Mouse (Mus musculus): ENCODE data around the gene 1700122O11Rik.

Gene 1700122O11Rik

GRCm38 (mm10) chr17:48028250-48028649 is 9.8 kb downstream of the 1700122O11Rik start:
- DNase-seq (ENCODE audit: low spot score): no peak

- no peak for DNase-seq (ENCODE audit: low spot score)
Measured at GRCm38 (mm10) chr17:48027677-48028076, 10.4 kb downstream of the 1700122O11Rik start.

GRCm38 (mm10) chr17:48027019-48027418 is 11.1 kb downstream of the 1700122O11Rik start:
- DNase-seq (ENCODE audit: low spot score): no peak

GRCm38 (mm10) chr17:48024045-48024444 is 14.0 kb downstream of the 1700122O11Rik start:
- DNase-seq (ENCODE audit: low spot score): no peak

GRCm38 (mm10) chr17:48019585-48019984 is 18.5 kb downstream of the 1700122O11Rik start:
- no peak for DNase-seq (ENCODE audit: low spot score)

- DNase-seq (ENCODE audit: low spot score): no peak
Measured at GRCm38 (mm10) chr17:48016566-48016965, 21.5 kb downstream of the 1700122O11Rik start.

GRCm38 (mm10) chr17:48012561-48012960 is 25.5 kb downstream of the 1700122O11Rik start:
- DNase-seq (ENCODE audit: low spot score): no peak

- DNase-seq (ENCODE audit: low spot score): no peak
Measured at GRCm38 (mm10) chr17:48011105-48011504, 27.0 kb downstream of the 1700122O11Rik start.

GRCm38 (mm10) chr17:48010283-48010682 is 27.8 kb downstream of the 1700122O11Rik start:
- DNase-seq (ENCODE audit: low spot score): no peak

- DNase-seq (ENCODE audit: low spot score): no peak
Measured at GRCm38 (mm10) chr17:48005816-48006215, 32.3 kb downstream of the 1700122O11Rik start.

GRCm38 (mm10) chr17:48005091-48005490 is 33.0 kb downstream of the 1700122O11Rik start:
- no peak for DNase-seq (ENCODE audit: low spot score)

- no peak for DNase-seq (ENCODE audit: low spot score)
Measured at GRCm38 (mm10) chr17:48004619-48005018, 33.5 kb downstream of the 1700122O11Rik start.

GRCm38 (mm10) chr17:48002486-48002885 is 35.6 kb downstream of the 1700122O11Rik start:
- DNase-seq (ENCODE audit: low spot score): no peak

- DNase-seq (ENCODE audit: low spot score): peak; percentile 10
Measured at GRCm38 (mm10) chr17:48001586-48002361, 36.3 kb downstream of the 1700122O11Rik start.

GRCm38 (mm10) chr17:48001157-48001556 is 36.9 kb downstream of the 1700122O11Rik start:
- DNase-seq (ENCODE audit: low spot score): no peak

- no peak for DNase-seq (ENCODE audit: low spot score)
Measured at GRCm38 (mm10) chr17:47999812-48000211, 38.3 kb downstream of the 1700122O11Rik start.

- DNase-seq (ENCODE audit: low spot score): no peak
Measured at GRCm38 (mm10) chr17:47999403-47999802, 38.7 kb downstream of the 1700122O11Rik start.

- DNase-seq (ENCODE audit: low spot score): no peak
Measured at GRCm38 (mm10) chr17:47997806-47998205, 40.3 kb downstream of the 1700122O11Rik start.

- DNase-seq (ENCODE audit: low spot score): no peak
Measured at GRCm38 (mm10) chr17:47990392-47991123, 47.5 kb downstream of the 1700122O11Rik start.

- DNase-seq (ENCODE audit: low spot score): no peak
Measured at GRCm38 (mm10) chr17:47989951-47990378, 48.1 kb downstream of the 1700122O11Rik start.

- no peak for DNase-seq (ENCODE audit: low spot score)
Measured at GRCm38 (mm10) chr17:47988811-47989210, 49.3 kb downstream of the 1700122O11Rik start.

GRCm38 (mm10) chr17:47988074-47988473 is 50.0 kb downstream of the 1700122O11Rik start:
- no peak for DNase-seq (ENCODE audit: low spot score)

Data from layer of hippocampus, adult 9-10 months (tissue).